8 mouse cellular contexts compared by ENCODE assay signal in genomic region chr1:120245661-120246131, GRCm38 (mm10). TPM values are rescaled to one million over a fixed set of nuclear protein-coding genes. Genes with fewer than 3 reads are reported as not detected.
A peak's percentile ranks its signal among the peaks of the same experiment; 100 is the strongest.
DNase-seq lines count a peak whose midpoint lies in the region; ATAC-seq and TF ChIP-seq lines count a peak whose summit lies in the region.
"Had no signal": no experiment of that assay in that cellular context is flagged by ENCODE, and none has a peak within 500 bp of the region (broad histone marks: within the 10 kb centered on the region; RNA-seq: fewer than 3 reads in every experiment).

No protein-coding gene starts in this region.

- no peak for TF ChIP-seq CTCF in gastrocnemius, adult 2 months (IDR thresholded peaks at IDR 0.05)

- intact Hi-C loops in gastrocnemius, adult 2 months (cut with DNase I) = no loop called here

- peak; percentile 76 for ATAC-seq in megakaryocyte, adult 5-6 weeks (ENCODE audit: poor library complexity, severe bottlenecking)

- DNase-seq in 416B (ENCODE audit: low read depth) = peak; percentile 94
- DNase-seq in NIH3T3 (ENCODE audit: low read depth) = peak; percentile 48
- DNase-seq in gastrocnemius, adult 2 months = peak; percentile 81
- peak; percentile 19 to 69 for DNase-seq in layer of hippocampus, adult 18-20 months (ENCODE audit: low spot score in 2 of 2)
- no peak for DNase-seq in thymus, postnatal 36 days
- no peak for DNase-seq in T-cell, adult 2 months (ENCODE audit: low spot score)

- peak overlapping the region; percentile 85 for H3K27ac ChIP-seq in gastrocnemius, adult 2 months
- H3K27ac ChIP-seq: lung, embryonic 15.5 days had no signal

- H3K4me3 ChIP-seq in gastrocnemius, adult 2 months = no peak overlapping the region
- H3K4me3 ChIP-seq: lung, embryonic 15.5 days had no signal

RNA-seq across cellular contexts. Expression of gene Steap3, which starts 26.8 kb away (rescaled TPM):
- 10 to 100 TPM; 16.0 to 22.1 TPM for total RNA-seq in gastrocnemius, adult 2 months (2021)
- 1 to 10 TPM; 5.4 to 6.3 TPM for total RNA-seq in layer of hippocampus, adult 18-20 months (2021)
- total RNA-seq in megakaryocyte, adult 5-6 weeks (2015) = 16.8 and 17.5 TPM in 2 replicates
- 4.8 and 6.9 TPM in 2 replicates for total RNA-seq in megakaryocyte, adult 5-6 weeks (2017)

Comparison
In these comparisons a context has a peak if more than half of its experiments do, and no peak if none do; other contexts are left out.
1. DNase-seq: peak in 416B (single experiment), NIH3T3 (single experiment), gastrocnemius, adult 2 months (single experiment) and layer of hippocampus, adult 18-20 months (2 of 2); none in thymus, postnatal 36 days (0 of 2) and T-cell, adult 2 months (single experiment).